Mouse (Mus musculus): Measurements from ENCODE around the gene Gm13279. TPM values are rescaled to one million over a fixed set of nuclear protein-coding genes. Genes with fewer than 3 reads are reported as not detected.
"Not testable (repeated sequence)": the region's sequence is repeated elsewhere in the genome, so short reads cannot be mapped to it uniquely, and the experiment has no call there.

Gm13279 gene
- polyA plus RNA-seq, 1 experiment from 2014 or later = not detected

- H3K4me2 ChIP-seq; H3K36me3 ChIP-seq (ENCODE audit: insufficient read depth); ATAC-seq (ENCODE audit: insufficient read depth); H3K9me3 ChIP-seq (ENCODE audit: low read depth, low read length); H3K9ac ChIP-seq; H3K4me3 ChIP-seq (ENCODE audit: low read depth, low read length); H3K4me1 ChIP-seq (ENCODE audit: insufficient read depth); H3K27ac ChIP-seq (ENCODE audit: low read depth); H3K27me3 ChIP-seq (ENCODE audit: insufficient read depth, low read length); DNase-seq: not testable (repeated sequence)
- no CpG with 5 or more reads among the region's 27 CpGs for WGBS
Observed at GRCm38 (mm10) chr4:88785409-88785808, 11.8 kb upstream of the Gm13279 start, which contains the start of gene Gm13276. Gene Gm13276 (plus strand): TSS chr4:88785709.

GRCm38 (mm10) chr4:88788402-88788801 lies 8.8 kb upstream of the Gm13279 start, which contains the start of gene Gm13277:
Gene Gm13277 (plus strand): TSS chr4:88788632.
- ATAC-seq (ENCODE audit: insufficient read depth); H3K9ac ChIP-seq; H3K9me3 ChIP-seq (ENCODE audit: low read depth, low read length); H3K4me3 ChIP-seq (ENCODE audit: low read depth, low read length); H3K27me3 ChIP-seq (ENCODE audit: insufficient read depth, low read length); DNase-seq; H3K4me2 ChIP-seq; H3K4me1 ChIP-seq (ENCODE audit: insufficient read depth); H3K36me3 ChIP-seq (ENCODE audit: insufficient read depth); H3K27ac ChIP-seq (ENCODE audit: low read depth): not testable (repeated sequence)
- peak; percentile 64 for TF ChIP-seq CTCF (IDR thresholded peaks at IDR 0.05; ENCODE audit: low read depth)
- WGBS = no CpG with 5 or more reads among the region's 28 CpGs

GRCm38 (mm10) chr4:88791250-88791649 lies 5.9 kb upstream of the Gm13279 start, which contains the start of gene Gm13278:
Gene Gm13278 (plus strand): TSS chr4:88791550.
- not testable (repeated sequence) for H3K27me3 ChIP-seq (ENCODE audit: insufficient read depth, low read length); H3K4me1 ChIP-seq (ENCODE audit: insufficient read depth); DNase-seq; H3K9ac ChIP-seq; H3K4me3 ChIP-seq (ENCODE audit: low read depth, low read length); H3K9me3 ChIP-seq (ENCODE audit: low read depth, low read length); H3K4me2 ChIP-seq; H3K36me3 ChIP-seq (ENCODE audit: insufficient read depth); ATAC-seq (ENCODE audit: insufficient read depth); H3K27ac ChIP-seq (ENCODE audit: low read depth)
- no CpG with 5 or more reads among the region's 28 CpGs for WGBS

GRCm38 (mm10) chr4:88793936-88794675 lies 3.1 kb upstream of the Gm13279 start, which contains the start of gene Gm13275:
Gene Gm13275 (plus strand): TSS chr4:88794487.
- DNase-seq; H3K9me3 ChIP-seq (ENCODE audit: low read depth, low read length); H3K9ac ChIP-seq; H3K36me3 ChIP-seq (ENCODE audit: insufficient read depth); H3K4me3 ChIP-seq (ENCODE audit: low read depth, low read length); ATAC-seq (ENCODE audit: insufficient read depth); H3K4me2 ChIP-seq; H3K27ac ChIP-seq (ENCODE audit: low read depth); H3K27me3 ChIP-seq (ENCODE audit: insufficient read depth, low read length); H3K4me1 ChIP-seq (ENCODE audit: insufficient read depth): not testable (repeated sequence)
- TF ChIP-seq CTCF (IDR thresholded peaks at IDR 0.05; ENCODE audit: low read depth) = peak; percentile 45; the same call in 1 of the 2 replicates
- WGBS = 0% methylated on average over 8 of the region's 52 CpGs

- not testable (repeated sequence) for H3K36me3 ChIP-seq (ENCODE audit: insufficient read depth); H3K27me3 ChIP-seq (ENCODE audit: insufficient read depth, low read length); H3K27ac ChIP-seq (ENCODE audit: low read depth); H3K4me3 ChIP-seq (ENCODE audit: low read depth, low read length); ATAC-seq (ENCODE audit: insufficient read depth); H3K4me2 ChIP-seq; H3K4me1 ChIP-seq (ENCODE audit: insufficient read depth); H3K9me3 ChIP-seq (ENCODE audit: low read depth, low read length); H3K9ac ChIP-seq; DNase-seq
- 11% methylated on average over 4 of the region's 7 CpGs for WGBS
Observed at GRCm38 (mm10) chr4:88799365-88799764, 2.2 kb downstream of the Gm13279 start, which contains the start of gene Gm13285. Gene Gm13285 (plus strand): TSS chr4:88799665.

- H3K27me3 ChIP-seq (ENCODE audit: insufficient read depth, low read length); H3K9ac ChIP-seq; ATAC-seq (ENCODE audit: insufficient read depth); H3K36me3 ChIP-seq (ENCODE audit: insufficient read depth); H3K27ac ChIP-seq (ENCODE audit: low read depth); H3K4me1 ChIP-seq (ENCODE audit: insufficient read depth); H3K4me3 ChIP-seq (ENCODE audit: low read depth, low read length); H3K9me3 ChIP-seq (ENCODE audit: low read depth, low read length); DNase-seq: not testable (repeated sequence)
- H3K4me2 ChIP-seq = 0 out of 2 replicates have a peak within 1 kb of the TSS, but pooled peaks have one; percentile 25
- WGBS = no CpG with 5 or more reads among the region's 29 CpGs
Observed at GRCm38 (mm10) chr4:88802954-88803353, 5.8 kb downstream of the Gm13279 start, which contains the start of gene Gm13287. Gene Gm13287 (plus strand): TSS chr4:88803254.

GRCm38 (mm10) chr4:88805231-88805630 lies 8.0 kb downstream of the Gm13279 start, which contains the start of gene Gm13288:
Gene Gm13288 (plus strand): TSS chr4:88805531.
- H3K27ac ChIP-seq (ENCODE audit: low read depth); H3K4me1 ChIP-seq (ENCODE audit: insufficient read depth); H3K9ac ChIP-seq; H3K36me3 ChIP-seq (ENCODE audit: insufficient read depth); DNase-seq; H3K4me2 ChIP-seq; H3K27me3 ChIP-seq (ENCODE audit: insufficient read depth, low read length); ATAC-seq (ENCODE audit: insufficient read depth); H3K4me3 ChIP-seq (ENCODE audit: low read depth, low read length); H3K9me3 ChIP-seq (ENCODE audit: low read depth, low read length): not testable (repeated sequence)
- no CpG with 5 or more reads among the region's 8 CpGs for WGBS

GRCm38 (mm10) chr4:88805761-88806160 lies 8.6 kb downstream of the Gm13279 start:
- not testable (repeated sequence) for H3K9me3 ChIP-seq (ENCODE audit: low read depth, low read length); H3K27ac ChIP-seq (ENCODE audit: low read depth); H3K27me3 ChIP-seq (ENCODE audit: insufficient read depth, low read length); H3K9ac ChIP-seq; H3K4me1 ChIP-seq (ENCODE audit: insufficient read depth); H3K4me3 ChIP-seq (ENCODE audit: low read depth, low read length); H3K36me3 ChIP-seq (ENCODE audit: insufficient read depth); DNase-seq; H3K4me2 ChIP-seq; ATAC-seq (ENCODE audit: insufficient read depth)
- WGBS = 3% methylated on average over 6 of the region's 34 CpGs

All from lung, embryonic 14.5 days (tissue).